Mouse (Mus musculus): ENCODE measurements around the gene Epha2. TPM values are rescaled to one million over a fixed set of nuclear protein-coding genes. Genes with fewer than 3 reads are reported as not detected.

Epha2 gene
- polyA plus RNA-seq, 1 experiment from 2014 or later = 7.6 TPM

- Histone ChIP-seq H3K9me3 (ENCODE audit: control insufficient read depth, low read length) (no peaks in the 10 kb centered on the region), H3K4me3 (ENCODE audit: low read length) (no peak overlapping the region), H3K4me1 (ENCODE audit: control insufficient read depth, insufficient read depth, low read length) (peaks cover 61% of the 10 kb centered on the region), H3K27ac (ENCODE audit: low read length) (no peak overlapping the region), H3K36me3 (ENCODE audit: control insufficient read depth, insufficient read depth, low read length) (no peaks in the 10 kb centered on the region), H3K27me3 (replicated peaks; ENCODE audit: control insufficient read depth, insufficient read depth, low read length) (no peaks in the 10 kb centered on the region), H3K9ac (ENCODE audit: low read depth, low read length) (peak overlapping the region; percentile 40; the same call in 1 of the 2 replicates), H3K4me2 (ENCODE audit: low read depth, low read length) (no peak overlapping the region)
- no peak for ATAC-seq
- WGBS = 44% methylated on average over 5 of the region's 5 CpGs
Measured at GRCm38 (mm10) chr4:141282623-141283022, 18.4 kb upstream of the Epha2 start.

GRCm38 (mm10) chr4:141283176-141283878 is 17.7 kb upstream of the Epha2 start:
- WGBS = 55% methylated on average over 12 of the region's 12 CpGs
- 0 out of 2 replicates have a peak overlapping the region, but pooled peaks have one; percentile 41 for H3K9ac ChIP-seq (ENCODE audit: low read depth, low read length)
- H3K4me1 ChIP-seq (ENCODE audit: control insufficient read depth, insufficient read depth, low read length) = peaks cover 61% of the 10 kb centered on the region

GRCm38 (mm10) chr4:141283879-141284411 is 17.1 kb upstream of the Epha2 start:
- Histone ChIP-seq H3K9me3 (ENCODE audit: control insufficient read depth, low read length) (no peaks in the 10 kb centered on the region), H3K27ac (ENCODE audit: low read length) (no peak overlapping the region), H3K4me3 (ENCODE audit: low read length) (no peak overlapping the region), H3K36me3 (ENCODE audit: control insufficient read depth, insufficient read depth, low read length) (no peaks in the 10 kb centered on the region), H3K9ac (ENCODE audit: low read depth, low read length) (peak overlapping the region; percentile 41; the same call in 1 of the 2 replicates), H3K27me3 (replicated peaks; ENCODE audit: control insufficient read depth, insufficient read depth, low read length) (no peaks in the 10 kb centered on the region), H3K4me2 (ENCODE audit: low read depth, low read length) (no peak overlapping the region), H3K4me1 (ENCODE audit: control insufficient read depth, insufficient read depth, low read length) (peaks cover 58% of the 10 kb centered on the region)
- 27% methylated on average over 8 of the region's 8 CpGs for WGBS
- ATAC-seq = no peak

More at GRCm38 (mm10) chr4:141283176-141283878, 17.7 kb upstream of the Epha2 start:
- no peaks in the 10 kb centered on the region for H3K9me3 ChIP-seq (ENCODE audit: control insufficient read depth, low read length)
- no peak overlapping the region for H3K27ac ChIP-seq (ENCODE audit: low read length)
- no peaks in the 10 kb centered on the region for H3K27me3 ChIP-seq (replicated peaks; ENCODE audit: control insufficient read depth, insufficient read depth, low read length)
- H3K4me3 ChIP-seq (ENCODE audit: low read length) = no peak overlapping the region
- no peak for ATAC-seq
- H3K36me3 ChIP-seq (ENCODE audit: control insufficient read depth, insufficient read depth, low read length) = no peaks in the 10 kb centered on the region
- no peak overlapping the region for H3K4me2 ChIP-seq (ENCODE audit: low read depth, low read length)

- H3K4me3 ChIP-seq (ENCODE audit: low read length) = no peak overlapping the region
Measured at GRCm38 (mm10) chr4:141284486-141284885, 16.6 kb upstream of the Epha2 start.

GRCm38 (mm10) chr4:141285128-141285527 is 15.9 kb upstream of the Epha2 start:
- 28% methylated on average over 8 of the region's 8 CpGs for WGBS
- ATAC-seq = no peak
- peaks cover 53% of the 10 kb centered on the region for H3K4me1 ChIP-seq (ENCODE audit: control insufficient read depth, insufficient read depth, low read length)

More at GRCm38 (mm10) chr4:141284486-141284885, 16.6 kb upstream of the Epha2 start:
- no peaks in the 10 kb centered on the region for H3K36me3 ChIP-seq (ENCODE audit: control insufficient read depth, insufficient read depth, low read length)
- no peak for ATAC-seq
- H3K9me3 ChIP-seq (ENCODE audit: control insufficient read depth, low read length) = no peaks in the 10 kb centered on the region
- H3K9ac ChIP-seq (ENCODE audit: low read depth, low read length) = no peak overlapping the region
- no peaks in the 10 kb centered on the region for H3K27me3 ChIP-seq (replicated peaks; ENCODE audit: control insufficient read depth, insufficient read depth, low read length)
- H3K4me1 ChIP-seq (ENCODE audit: control insufficient read depth, insufficient read depth, low read length) = peaks cover 53% of the 10 kb centered on the region
- no peak overlapping the region for H3K27ac ChIP-seq (ENCODE audit: low read length)
- no peak overlapping the region for H3K4me2 ChIP-seq (ENCODE audit: low read depth, low read length)
- WGBS = 81% methylated on average over 3 of the region's 3 CpGs

GRCm38 (mm10) chr4:141286860-141287517 is 14.1 kb upstream of the Epha2 start:
- Histone ChIP-seq H3K27me3 (replicated peaks; ENCODE audit: control insufficient read depth, insufficient read depth, low read length) (peaks cover under 1% of the 10 kb centered on the region; the same call in 1 of the 2 replicates), H3K27ac (ENCODE audit: low read length) (peak overlapping the region; percentile 94), H3K4me1 (ENCODE audit: control insufficient read depth, insufficient read depth, low read length) (peaks cover 52% of the 10 kb centered on the region), H3K9ac (ENCODE audit: low read depth, low read length) (peak overlapping the region; percentile 55; the same call in 1 of the 2 replicates), H3K36me3 (ENCODE audit: control insufficient read depth, insufficient read depth, low read length) (no peaks in the 10 kb centered on the region), H3K4me2 (ENCODE audit: low read depth, low read length) (peak overlapping the region; percentile 48), H3K4me3 (ENCODE audit: low read length) (peak overlapping the region; percentile 27), H3K9me3 (ENCODE audit: control insufficient read depth, low read length) (no peaks in the 10 kb centered on the region)
- peak; percentile 80 for ATAC-seq
- 12% methylated on average over 20 of the region's 20 CpGs for WGBS

More at GRCm38 (mm10) chr4:141285128-141285527, 15.9 kb upstream of the Epha2 start:
- H3K9me3 ChIP-seq (ENCODE audit: control insufficient read depth, low read length) = no peaks in the 10 kb centered on the region
- H3K36me3 ChIP-seq (ENCODE audit: control insufficient read depth, insufficient read depth, low read length) = no peaks in the 10 kb centered on the region
- no peak overlapping the region for H3K4me2 ChIP-seq (ENCODE audit: low read depth, low read length)
- H3K27ac ChIP-seq (ENCODE audit: low read length) = no peak overlapping the region
- H3K4me3 ChIP-seq (ENCODE audit: low read length) = no peak overlapping the region
- H3K9ac ChIP-seq (ENCODE audit: low read depth, low read length) = no peak overlapping the region
- H3K27me3 ChIP-seq (replicated peaks; ENCODE audit: control insufficient read depth, insufficient read depth, low read length) = no peaks in the 10 kb centered on the region

GRCm38 (mm10) chr4:141287518-141288004 is 13.5 kb upstream of the Epha2 start:
- H3K4me1 ChIP-seq (ENCODE audit: control insufficient read depth, insufficient read depth, low read length) = peaks cover 49% of the 10 kb centered on the region
- peaks cover 4% of the 10 kb centered on the region; the same call in 1 of the 2 replicates for H3K27me3 ChIP-seq (replicated peaks; ENCODE audit: control insufficient read depth, insufficient read depth, low read length)
- peak overlapping the region; percentile 48 for H3K4me2 ChIP-seq (ENCODE audit: low read depth, low read length)
- 9% methylated on average over 15 of the region's 15 CpGs for WGBS
- H3K9me3 ChIP-seq (ENCODE audit: control insufficient read depth, low read length) = no peaks in the 10 kb centered on the region
- no peaks in the 10 kb centered on the region for H3K36me3 ChIP-seq (ENCODE audit: control insufficient read depth, insufficient read depth, low read length)
- peak overlapping the region; percentile 55; the same call in 1 of the 2 replicates for H3K9ac ChIP-seq (ENCODE audit: low read depth, low read length)
- H3K4me3 ChIP-seq (ENCODE audit: low read length) = peak overlapping the region; percentile 27
- peak overlapping the region; percentile 94 for H3K27ac ChIP-seq (ENCODE audit: low read length)
- ATAC-seq = peak; percentile 83

GRCm38 (mm10) chr4:141288152-141288551 is 12.9 kb upstream of the Epha2 start:
- Histone ChIP-seq H3K27me3 (replicated peaks; ENCODE audit: control insufficient read depth, insufficient read depth, low read length) (peaks cover 4% of the 10 kb centered on the region; the same call in 1 of the 2 replicates), H3K9me3 (ENCODE audit: control insufficient read depth, low read length) (no peaks in the 10 kb centered on the region), H3K4me3 (ENCODE audit: low read length) (no peak overlapping the region), H3K4me2 (ENCODE audit: low read depth, low read length) (0 out of 2 replicates have a peak overlapping the region, but pooled peaks have one; percentile 48), H3K4me1 (ENCODE audit: control insufficient read depth, insufficient read depth, low read length) (peaks cover 47% of the 10 kb centered on the region), H3K27ac (ENCODE audit: low read length) (peak overlapping the region; percentile 94), H3K36me3 (ENCODE audit: control insufficient read depth, insufficient read depth, low read length) (no peaks in the 10 kb centered on the region), H3K9ac (ENCODE audit: low read depth, low read length) (no peak overlapping the region)
- WGBS = 38% methylated on average over 8 of the region's 8 CpGs
- ATAC-seq = no peak
